Mouse (Mus musculus) MEL (cell line): Measurements from ENCODE around the gene Trim41.

Source experiments
- CTCF ChIP-seq, 3 experiments: IDR thresholded peaks in 2 of 3; conservative IDR thresholded peaks in 1 of 3; 2 replicates each; pipeline ENCODE4 v1.5.1; 2011 to 2012; ENCODE audit warnings: low read length in 3 of 3, low read depth in 2 of 3, mild to moderate bottlenecking in 2 of 3, improper control_type of control experiment in 1 of 3, inconsistent platforms in 1 of 3, mixed read lengths in 1 of 3, moderate library complexity in 1 of 3; ENCODE audit not compliant: control insufficient read depth in 1 of 3, insufficient read depth in 1 of 3, poor library complexity in 1 of 3, severe bottlenecking in 1 of 3
- E2F4 ChIP-seq: IDR thresholded peaks from 2 replicates; pipeline ENCODE4 v1.6.1; 2011; ENCODE audit warnings: low read depth, low read length, improper control_type of control experiment, borderline replicate concordance
- EP300 ChIP-seq, 2 experiments: IDR thresholded peaks; 2 replicates each; pipeline ENCODE4 v1.6.1; 2011; ENCODE audit warnings: improper control_type of control experiment in 2 of 2, low read length in 2 of 2, low read depth in 1 of 2, mild to moderate bottlenecking in 1 of 2
- GATA1 ChIP-seq: IDR thresholded peaks from 2 replicates; pipeline ENCODE4 v1.6.1; 2011; ENCODE audit warnings: low read depth, low read length, improper control_type of control experiment
- NRF1 ChIP-seq: IDR thresholded peaks from 2 replicates; pipeline ENCODE4 v1.6.1; 2014; ENCODE audit warnings: low read depth, mild to moderate bottlenecking, inconsistent platforms, low read length, improper control_type of control experiment, moderate library complexity; ENCODE audit not compliant: poor library complexity, insufficient read depth, severe bottlenecking
- POLR2A ChIP-seq, 2 experiments: IDR thresholded peaks; 2 replicates each; pipeline ENCODE4 v1.6.1; 2011 to 2012; ENCODE audit warnings: low read length in 2 of 2, mild to moderate bottlenecking in 2 of 2, control low read depth in 1 of 2, improper control_type of control experiment in 1 of 2, low read depth in 1 of 2, moderate library complexity in 1 of 2; ENCODE audit not compliant: control insufficient read depth in 1 of 2, insufficient read depth in 1 of 2, poor library complexity in 1 of 2
- SIN3A ChIP-seq: IDR thresholded peaks from 2 replicates; pipeline ENCODE4 v1.6.1; 2012; ENCODE audit warnings: low read length, improper control_type of control experiment, inconsistent platforms
- USF1 ChIP-seq: IDR thresholded peaks from 2 replicates; pipeline ENCODE4 v1.6.1; 2014; ENCODE audit warnings: low read depth, mild to moderate bottlenecking, inconsistent platforms, low read length, improper control_type of control experiment, moderate library complexity
- ZC3H11A ChIP-seq: IDR thresholded peaks from 2 replicates; pipeline ENCODE4 v1.6.1; 2012; ENCODE audit warnings: low read depth, mild to moderate bottlenecking, inconsistent platforms, low read length, improper control_type of control experiment

GRCm38 (mm10) chr11:48830279-48830678 lies 13.1 kb upstream of the Trim41 start:
- TF ChIP-seq POLR2A (IDR thresholded peaks at IDR 0.05; ENCODE audit: control insufficient read depth in 1 of 2, insufficient read depth in 1 of 2, low read depth in 1 of 2, low read length in 2 of 2, poor library complexity in 1 of 2) = no peak
- TF ChIP-seq ZC3H11A = no peak
- no peak for TF ChIP-seq USF1
- no peak for TF ChIP-seq EP300 (IDR thresholded peaks at IDR 0.05; ENCODE audit: low read depth in 1 of 2, low read length in 2 of 2)
- TF ChIP-seq SIN3A = 0 out of 2 replicates have a peak, but pooled peaks have one; percentile 17
- no peak for TF ChIP-seq NRF1
- no peak for TF ChIP-seq GATA1
- TF ChIP-seq CTCF (IDR thresholded peaks at IDR 0.05 in 2 of 3, conservative IDR thresholded peaks at IDR 0.05 in 1 of 3; ENCODE audit: control insufficient read depth in 1 of 3, insufficient read depth in 1 of 3, low read depth in 2 of 3, low read length in 3 of 3, poor library complexity in 1 of 3, severe bottlenecking in 1 of 3) = no peak
- TF ChIP-seq E2F4 = no peak
